Mouse (Mus musculus): ENCODE measurements around the gene Tmem170b.
A peak's percentile ranks its signal among the peaks of the same experiment; 100 is the strongest.

The Tmem170b gene

GRCm38 (mm10) chr13:41605099-41606010, at the start of gene Tmem170b:
Gene Tmem170b (plus strand): TSS chr13:41605907.
- DNase-seq (ENCODE audit: low spot score), result peak; percentile 99

GRCm38 (mm10) chr13:41561024-41561423, 44.7 kb upstream of the Tmem170b start:
- DNase-seq (ENCODE audit: low spot score), result no peak

DNA sequence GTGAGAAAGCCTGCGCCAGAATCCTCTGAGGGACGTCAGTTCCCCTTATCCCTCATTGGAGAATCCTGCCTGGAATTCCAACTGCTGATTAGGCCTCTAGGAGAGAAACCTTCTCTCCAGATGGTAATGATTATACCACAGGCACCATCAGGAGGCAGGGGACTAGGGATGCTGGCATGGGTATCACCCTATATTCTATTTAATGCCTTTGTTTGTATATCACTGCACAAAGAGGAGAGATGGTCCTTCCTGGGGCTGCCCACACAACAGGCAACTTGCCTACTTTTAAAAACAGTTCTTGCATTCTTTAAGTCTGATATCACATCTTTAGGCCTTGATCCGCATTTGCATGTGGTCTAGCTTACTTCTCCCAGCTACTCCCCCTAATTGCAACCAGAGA, 37.3 kb upstream of the Tmem170b start:
- DNase-seq (ENCODE audit: low spot score), result no peak

DNA sequence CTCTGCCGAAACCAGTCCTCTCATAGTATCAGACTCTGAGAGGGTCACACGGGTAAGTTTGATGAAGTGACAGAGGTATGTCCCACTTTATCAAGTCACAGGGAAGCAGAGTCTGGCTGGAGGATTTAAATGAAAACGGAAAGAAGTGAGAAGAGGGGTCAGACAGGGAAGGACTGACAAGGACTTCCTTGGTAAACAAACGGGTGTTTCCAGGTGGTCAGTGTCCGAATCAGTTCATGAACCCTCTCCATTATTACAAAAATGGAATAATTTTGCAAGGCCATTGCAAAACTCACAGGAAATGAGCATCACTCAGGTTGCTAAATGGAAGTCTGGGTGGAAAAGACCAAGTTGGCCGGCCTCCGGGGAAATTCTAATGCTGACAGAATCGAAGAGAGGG, 36.8 kb upstream of the Tmem170b start:
- DNase-seq (ENCODE audit: low spot score), result no peak

- no peak for DNase-seq (ENCODE audit: low spot score)
Observed at GRCm38 (mm10) chr13:41569776-41570175, 35.9 kb upstream of the Tmem170b start.

DNA sequence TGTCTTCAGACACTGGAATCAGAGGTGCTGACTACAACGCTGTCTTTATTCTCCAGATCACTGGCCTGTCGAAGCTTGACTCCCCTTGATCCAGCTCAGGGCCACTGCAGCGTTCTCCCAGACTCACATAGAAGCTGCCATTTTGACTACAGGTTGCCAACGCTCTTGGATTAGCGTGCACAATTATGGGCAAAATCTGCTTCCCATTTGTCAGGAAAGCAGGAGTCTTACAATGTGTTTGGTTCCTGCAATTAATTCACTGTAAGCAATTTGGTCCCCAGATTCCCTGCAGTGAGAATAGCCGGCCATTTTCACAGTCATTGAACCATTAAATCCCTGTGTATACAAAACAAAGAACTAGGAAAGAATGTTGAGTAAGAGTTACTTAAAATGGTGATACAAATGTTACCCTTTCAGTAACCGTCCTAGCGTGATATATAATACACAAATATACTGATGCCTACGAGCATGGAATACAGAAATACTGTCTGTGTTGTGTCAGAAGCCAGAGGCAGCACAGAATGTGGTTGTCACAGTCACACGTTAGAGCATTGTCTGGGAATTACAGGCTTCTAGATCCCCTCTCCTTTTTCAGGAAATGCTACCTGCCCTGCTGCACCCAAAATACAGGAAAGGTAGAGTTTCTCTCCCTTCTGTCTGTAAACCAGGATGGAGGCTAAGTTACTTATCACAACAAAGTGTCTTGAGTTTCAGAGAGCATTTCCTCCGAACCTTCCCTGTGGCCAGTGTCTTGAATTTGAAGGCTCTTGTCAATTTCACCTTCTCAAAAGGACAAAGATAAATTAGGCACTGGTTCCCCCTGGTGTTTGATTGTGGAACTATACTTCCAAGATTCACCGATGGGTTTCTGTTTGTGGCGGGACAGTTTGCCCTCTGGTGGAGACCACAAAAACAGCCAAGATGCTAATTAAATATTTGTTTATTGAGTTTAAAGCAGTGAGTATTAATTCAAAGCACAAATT, 34.0 kb upstream of the Tmem170b start:
- DNase-seq (ENCODE audit: low spot score), result peak; percentile 82

- no peak for DNase-seq (ENCODE audit: low spot score)
Observed at GRCm38 (mm10) chr13:41572351-41572735, 33.4 kb upstream of the Tmem170b start.

- no peak for DNase-seq (ENCODE audit: low spot score)
Observed at GRCm38 (mm10) chr13:41573126-41573846, 32.4 kb upstream of the Tmem170b start.

- no peak for DNase-seq (ENCODE audit: low spot score)
Observed at GRCm38 (mm10) chr13:41581058-41581457, 24.6 kb upstream of the Tmem170b start.

DNA sequence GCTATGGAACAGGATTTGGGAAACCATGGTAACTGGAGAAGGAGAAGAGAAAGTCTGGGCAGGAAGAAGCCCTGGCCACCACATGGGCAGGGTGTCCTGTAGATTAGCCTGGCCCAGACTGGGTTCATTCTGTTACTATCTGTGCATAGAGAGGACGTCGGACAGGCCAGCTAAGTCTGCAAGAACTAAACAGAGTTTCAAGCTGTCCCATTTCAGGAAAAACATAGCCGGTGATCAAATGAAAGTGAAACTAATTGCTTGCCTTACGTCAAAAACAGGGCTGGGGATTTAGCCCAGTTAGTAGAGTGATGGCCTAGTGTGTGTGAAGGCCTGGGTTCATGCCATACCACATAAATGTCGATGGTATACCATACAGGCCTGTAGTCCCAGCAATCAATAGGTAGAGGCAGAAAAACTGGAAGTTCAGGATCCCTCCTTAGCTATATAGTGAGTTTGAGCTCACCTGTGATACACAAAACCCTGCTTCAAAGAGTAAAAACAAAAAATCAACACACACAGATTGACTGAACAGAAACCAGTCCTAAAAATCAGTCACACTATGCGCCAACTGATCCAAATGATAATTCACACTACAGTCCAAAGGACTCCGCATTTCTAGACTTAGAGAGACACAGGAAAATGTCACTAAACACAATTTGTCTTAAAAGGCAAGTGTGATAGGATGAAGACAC, 21.9 kb upstream of the Tmem170b start:
- no peak for DNase-seq (ENCODE audit: low spot score)

- no peak for DNase-seq (ENCODE audit: low spot score)
Observed at GRCm38 (mm10) chr13:41584358-41584680, 21.4 kb upstream of the Tmem170b start.

GRCm38 (mm10) chr13:41584896-41585295, 20.8 kb upstream of the Tmem170b start:
- no peak for DNase-seq (ENCODE audit: low spot score)

DNA sequence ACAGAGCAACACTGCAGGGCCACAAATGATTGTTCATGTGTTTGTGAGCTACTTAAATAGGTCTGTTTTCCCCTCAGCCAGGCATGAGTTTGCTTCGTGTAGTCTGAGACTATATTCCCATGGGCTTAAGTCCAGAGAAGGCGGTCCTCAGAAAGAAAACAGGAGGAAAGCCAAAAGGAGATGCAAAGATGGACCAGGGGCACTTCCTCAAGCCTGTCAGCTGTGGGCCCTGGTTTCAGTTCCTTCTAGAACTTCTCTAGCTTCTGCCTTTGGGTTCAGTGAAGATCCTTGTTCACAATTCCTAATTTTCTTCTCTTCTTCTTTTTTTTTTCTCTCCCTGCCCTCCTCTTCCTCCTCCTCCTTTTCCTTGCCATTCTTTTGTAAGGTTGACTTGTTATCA, 9.0 kb upstream of the Tmem170b start:
- DNase-seq (ENCODE audit: low spot score), result no peak

GRCm38 (mm10) chr13:41599977-41600376, 5.7 kb upstream of the Tmem170b start:
- no peak for DNase-seq (ENCODE audit: low spot score)

- no peak for DNase-seq (ENCODE audit: low spot score)
Observed at GRCm38 (mm10) chr13:41601056-41601455, 4.7 kb upstream of the Tmem170b start.

- DNase-seq (ENCODE audit: low spot score), result no peak
Observed at GRCm38 (mm10) chr13:41603921-41604466, 1.7 kb upstream of the Tmem170b start.

DNA sequence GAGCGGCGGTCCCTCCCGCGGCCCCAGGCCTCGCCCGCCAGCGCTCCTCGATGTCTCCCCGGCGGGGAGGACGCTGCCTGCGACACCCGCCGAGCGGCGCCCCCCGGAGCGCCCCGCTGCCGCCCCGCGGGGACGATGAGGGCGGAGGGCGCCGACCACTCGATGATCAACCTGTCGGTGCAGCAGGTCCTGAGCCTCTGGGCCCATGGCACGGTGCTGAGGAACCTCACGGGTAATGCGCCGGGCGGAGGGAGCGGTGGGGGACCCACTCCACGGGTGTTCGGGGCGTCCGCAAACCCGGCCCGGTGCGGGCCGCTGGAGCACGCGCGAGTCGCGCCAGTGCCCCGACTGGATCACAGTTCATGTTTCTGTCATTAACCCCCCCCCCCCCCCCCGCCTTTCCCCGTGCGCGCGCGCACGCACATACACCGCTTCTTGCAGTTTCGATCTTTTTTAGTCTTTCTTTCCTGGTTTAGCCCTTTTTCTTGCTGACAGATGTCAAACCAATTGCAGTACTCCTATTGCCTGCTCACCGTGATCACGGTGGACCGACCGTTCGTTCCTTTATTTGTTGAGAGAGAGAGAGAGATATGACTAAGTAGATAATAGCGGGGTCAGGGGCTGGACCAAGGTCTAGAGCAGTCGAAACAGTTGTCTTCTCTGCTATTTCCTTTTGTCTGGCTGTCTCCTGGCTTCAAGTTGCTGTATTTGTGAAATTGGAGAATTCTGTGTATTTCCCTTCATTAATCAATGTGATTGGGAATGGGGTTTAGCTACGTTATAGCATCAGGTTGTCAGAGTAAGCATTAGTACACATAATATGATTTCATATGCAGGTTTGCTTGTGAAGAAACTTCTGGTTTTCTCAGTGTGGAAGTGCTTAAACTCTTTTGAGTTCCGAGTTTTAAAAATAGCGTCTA, 634 bp downstream of the Tmem170b start:
- peak; percentile 31 for DNase-seq (ENCODE audit: low spot score)

GRCm38 (mm10) chr13:41607589-41607988, 1.9 kb downstream of the Tmem170b start:
- no peak for DNase-seq (ENCODE audit: low spot score)

GRCm38 (mm10) chr13:41608559-41608958, 2.9 kb downstream of the Tmem170b start:
- no peak for DNase-seq (ENCODE audit: low spot score)

- no peak for DNase-seq (ENCODE audit: low spot score)
Observed at GRCm38 (mm10) chr13:41611046-41611445, 5.3 kb downstream of the Tmem170b start.
